Mouse (Mus musculus): ENCODE results near the gene B230217C12Rik.

B230217C12Rik gene

GRCm38 (mm10) chr11:97813746-97814515 is 26.6 kb upstream of the B230217C12Rik start:
- ChIA-PET POLR2A (interaction anchor here in 3 of 4 experiments (0.5 to 27.6 kb wide), 26 partner anchors 9 to 773 kb away, joined by 3 to 667 read pairs (median 5); partner anchors contain the start of genes B230217C12Rik (in 3 of the 3), 1700001P01Rik (in 2 of the 3), Lasp1 (in 2 of the 3) and Rpl23 (in 2 of the 3)), CTCF (interaction anchor here (0.6 to 1.8 kb wide), 10 partner anchors 12 to 944 kb away, joined by 3 to 7 read pairs (median 4); partner anchors contain the start of gene B230217C12Rik (in 2 of the 4))

GRCm38 (mm10) chr11:97815736-97816135 is 24.8 kb upstream of the B230217C12Rik start:
- ChIA-PET CTCF (interaction anchor here in 2 of 4 experiments (0.5 to 3.5 kb wide), 4 partner anchors 12 to 542 kb away, joined by 3 to 15 read pairs (median 4); partner anchors contain the start of genes B230217C12Rik (in 1 of the 2) and Stard3 (in 1 of the 2)), POLR2A (interaction anchor here in 3 of 4 experiments (0.6 to 27.6 kb wide), 14 partner anchors 10 to 238 kb away, joined by 3 to 667 read pairs (median 30); partner anchors contain the start of genes 1700001P01Rik (in 2 of the 3), B230217C12Rik (in 2 of the 3), Lasp1 (in 2 of the 3) and Rpl23 (in 2 of the 3))

- CTCF ChIA-PET, result interaction anchor here in 3 of 4 experiments (0.7 to 3.5 kb wide), 3 partner anchors 12 to 107 kb away, joined by 3 to 15 read pairs (median 5); partner anchors contain the start of gene B230217C12Rik (in 1 of the 3)
- POLR2A ChIA-PET, result interaction anchor here (0.6 to 27.6 kb wide), 22 partner anchors 9 to 237 kb away, joined by 3 to 667 read pairs (median 5); partner anchors contain the start of genes B230217C12Rik (in 3 of the 4), 1700001P01Rik (in 2 of the 4), Lasp1 (in 2 of the 4) and Rpl23 (in 2 of the 4)
These were observed 24.4 kb upstream of the B230217C12Rik start for GRCm38 (mm10) chr11:97816176-97816575.

- POLR2A ChIA-PET, result interaction anchor here (0.5 to 27.6 kb wide), 49 partner anchors 8 to 1369 kb away, joined by 3 to 667 read pairs (median 4); partner anchors contain the start of genes B230217C12Rik (in 3 of the 4), Rpl23 (in 3 of the 4), 1700001P01Rik (in 2 of the 4) and Fbxo47 (in 2 of the 4)
These were observed 23.7 kb upstream of the B230217C12Rik start for GRCm38 (mm10) chr11:97816916-97817315.

GRCm38 (mm10) chr11:97817379-97817778 is 23.2 kb upstream of the B230217C12Rik start:
- POLR2A ChIA-PET, result interaction anchor here (0.5 to 27.6 kb wide), 54 partner anchors 8 to 1370 kb away, joined by 3 to 667 read pairs (median 4); partner anchors contain the start of genes B230217C12Rik (in 3 of the 4), Rpl23 (in 3 of the 4), 1700001P01Rik (in 2 of the 4) and Fbxo47 (in 2 of the 4)
- CTCF ChIA-PET, result interaction anchor here (0.5 to 3.5 kb wide), 17 partner anchors 9 to 603 kb away, joined by 3 to 15 read pairs (median 3); partner anchors contain the start of genes Lasp1 (in 2 of the 4) and B230217C12Rik (in 1 of the 4)

More at GRCm38 (mm10) chr11:97816916-97817315, 23.7 kb upstream of the B230217C12Rik start:
- CTCF ChIA-PET, result interaction anchor here (0.5 to 3.5 kb wide), 14 partner anchors 8 to 603 kb away, joined by 3 to 15 read pairs (median 3); partner anchors contain the start of genes Lasp1 (in 2 of the 4) and B230217C12Rik (in 1 of the 4)

GRCm38 (mm10) chr11:97818003-97818402 is 22.6 kb upstream of the B230217C12Rik start:
- ChIA-PET CTCF (interaction anchor here in 2 of 4 experiments (0.7 to 3.5 kb wide), 6 partner anchors 10 to 481 kb away, joined by 3 to 15 read pairs (median 4); partner anchors contain the start of genes B230217C12Rik (in 1 of the 2) and Lasp1 (in 1 of the 2)), POLR2A (interaction anchor here (0.7 to 27.6 kb wide), 30 partner anchors 9 to 200 kb away, joined by 3 to 667 read pairs (median 4); partner anchors contain the start of genes 1700001P01Rik (in 2 of the 4), B230217C12Rik (in 2 of the 4), Fbxo47 (in 2 of the 4) and Lasp1 (in 2 of the 4))

- CTCF ChIA-PET, result interaction anchor here in 2 of 4 experiments (0.5 to 3.5 kb wide), 4 partner anchors 11 to 23 kb away, joined by 3 to 15 read pairs (median 4); partner anchors contain the start of gene B230217C12Rik (in 1 of the 2)
- POLR2A ChIA-PET, result interaction anchor here (0.7 to 27.6 kb wide), 26 partner anchors 8 to 176 kb away, joined by 3 to 667 read pairs (median 5); partner anchors contain the start of genes 1700001P01Rik (in 2 of the 4), B230217C12Rik (in 2 of the 4), Fbxo47 (in 2 of the 4) and Lasp1 (in 2 of the 4)
These were observed 22.0 kb upstream of the B230217C12Rik start for GRCm38 (mm10) chr11:97818571-97818970.

- CTCF ChIA-PET, result interaction anchor here in 2 of 4 experiments (1.3 to 3.5 kb wide), 4 partner anchors 12 to 22 kb away, joined by 3 to 15 read pairs (median 4); partner anchors contain the start of gene B230217C12Rik (in 1 of the 2)
- POLR2A ChIA-PET, result interaction anchor here (0.7 to 27.6 kb wide), 18 partner anchors 8 to 161 kb away, joined by 3 to 667 read pairs (median 6); partner anchors contain the start of genes 1700001P01Rik (in 2 of the 4), Lasp1 (in 2 of the 4), Rpl23 (in 2 of the 4) and Fbxo47 (in 1 of the 4)
These were observed 21.5 kb upstream of the B230217C12Rik start for GRCm38 (mm10) chr11:97819102-97819501.

GRCm38 (mm10) chr11:97819923-97820322 is 20.7 kb upstream of the B230217C12Rik start:
- CTCF ChIA-PET, result interaction anchor here in 3 of 4 experiments (0.6 to 1.8 kb wide), 4 partner anchors 14 to 1206 kb away, joined by 3 to 8 read pairs (median 4); no protein-coding TSS in a partner anchor

GRCm38 (mm10) chr11:97820840-97821239 is 19.7 kb upstream of the B230217C12Rik start:
- ChIA-PET CTCF (interaction anchor here in 1 of 4 experiments (1.8 kb wide), 1 partner anchor 15 kb away, joined by 4 read pairs; no protein-coding TSS in a partner anchor), POLR2A (interaction anchor here in 3 of 4 experiments (0.6 to 27.6 kb wide), 10 partner anchors 9 to 108 kb away, joined by 3 to 667 read pairs (median 5); partner anchors contain the start of genes 1700001P01Rik (in 2 of the 3), Lasp1 (in 2 of the 3) and Rpl23 (in 2 of the 3))

More at GRCm38 (mm10) chr11:97819923-97820322, 20.7 kb upstream of the B230217C12Rik start:
- POLR2A ChIA-PET, result interaction anchor here in 3 of 4 experiments (0.7 to 27.6 kb wide), 12 partner anchors 7 to 107 kb away, joined by 3 to 667 read pairs (median 8); partner anchors contain the start of genes 1700001P01Rik (in 2 of the 3), Lasp1 (in 2 of the 3), Rpl23 (in 2 of the 3) and Fbxo47 (in 1 of the 3)

GRCm38 (mm10) chr11:97821401-97822064 is 19.0 kb upstream of the B230217C12Rik start:
- ChIA-PET POLR2A (interaction anchor here in 2 of 4 experiments (1.4 to 16.9 kb wide), 5 partner anchors 9 to 21 kb away, joined by 3 to 388 read pairs (median 5); partner anchors contain the start of gene Lasp1 (in 2 of the 2)), CTCF (interaction anchor here in 1 of 4 experiments (0.6 kb wide), 1 partner anchor 46 kb away, joined by 4 read pairs; no protein-coding TSS in a partner anchor)

- CTCF ChIA-PET, result interaction anchor here in 2 of 4 experiments (0.6 to 1.4 kb wide), 3 partner anchors 12 to 564 kb away, joined by 3 read pairs; no protein-coding TSS in a partner anchor
- POLR2A ChIA-PET, result interaction anchor here (0.6 to 6.4 kb wide), 21 partner anchors 9 to 1321 kb away, joined by 3 to 78 read pairs (median 4); partner anchors contain the start of genes B230217C12Rik (in 2 of the 4), Fbxo47 (in 1 of the 4), Lasp1 (in 1 of the 4) and Rpl23 (in 1 of the 4)
These were observed 17.6 kb upstream of the B230217C12Rik start for GRCm38 (mm10) chr11:97822840-97823603.

- CTCF ChIA-PET, result no interaction called here
- POLR2A ChIA-PET, result interaction anchor here (0.5 to 6.4 kb wide), 9 partner anchors 10 to 1320 kb away, joined by 3 to 78 read pairs (median 8); partner anchors contain the start of genes B230217C12Rik (in 1 of the 4) and Fbxo47 (in 1 of the 4)
These were observed 16.4 kb upstream of the B230217C12Rik start for GRCm38 (mm10) chr11:97824168-97824567.

- CTCF ChIA-PET, result no interaction called here
- POLR2A ChIA-PET, result interaction anchor here in 3 of 4 experiments (0.6 to 6.4 kb wide), 14 partner anchors 7 to 198 kb away, joined by 3 to 78 read pairs (median 6); partner anchors contain the start of genes B230217C12Rik (in 1 of the 3) and Rpl23 (in 1 of the 3)
These were observed 15.7 kb upstream of the B230217C12Rik start for GRCm38 (mm10) chr11:97824895-97825294.

- ChIA-PET CTCF (interaction anchor here in 2 of 4 experiments (0.6 to 1.5 kb wide), 2 partner anchors 112 to 564 kb away, joined by 5 to 14 read pairs; no protein-coding TSS in a partner anchor), POLR2A (interaction anchor here in 3 of 4 experiments (0.6 to 6.4 kb wide), 18 partner anchors 8 to 198 kb away, joined by 3 to 78 read pairs (median 4); partner anchors contain the start of genes B230217C12Rik (in 1 of the 3) and Rpl23 (in 1 of the 3))
These were observed 15.3 kb upstream of the B230217C12Rik start for GRCm38 (mm10) chr11:97825295-97825694.
